Mouse (Mus musculus) G1E (cell line): ENCODE data around the gene Gcnt2.

Experiments used
- CTCF ChIP-seq: IDR thresholded peaks from 2 replicates; pipeline ENCODE4 v1.5.1; 2012; ENCODE audit warnings: low read depth, low read length, inconsistent platforms, mixed read lengths
- GATA1 ChIP-seq: IDR thresholded peaks from 2 replicates; pipeline ENCODE4 v1.6.1; 2012; ENCODE audit warnings: borderline replicate concordance, low read length, inconsistent platforms, mixed read lengths
- POLR2AphosphoS5 ChIP-seq: IDR thresholded peaks from 2 replicates; pipeline ENCODE4 v1.6.1; 2012; ENCODE audit warnings: low read depth, low read length, inconsistent platforms; ENCODE audit not compliant: insufficient replicate concordance
- TAL1 ChIP-seq: conservative IDR thresholded peaks from 2 replicates; pipeline ENCODE4 v1.6.1; 2012; ENCODE audit warnings: low read depth, low read length, inconsistent platforms, mixed read lengths

DNA sequence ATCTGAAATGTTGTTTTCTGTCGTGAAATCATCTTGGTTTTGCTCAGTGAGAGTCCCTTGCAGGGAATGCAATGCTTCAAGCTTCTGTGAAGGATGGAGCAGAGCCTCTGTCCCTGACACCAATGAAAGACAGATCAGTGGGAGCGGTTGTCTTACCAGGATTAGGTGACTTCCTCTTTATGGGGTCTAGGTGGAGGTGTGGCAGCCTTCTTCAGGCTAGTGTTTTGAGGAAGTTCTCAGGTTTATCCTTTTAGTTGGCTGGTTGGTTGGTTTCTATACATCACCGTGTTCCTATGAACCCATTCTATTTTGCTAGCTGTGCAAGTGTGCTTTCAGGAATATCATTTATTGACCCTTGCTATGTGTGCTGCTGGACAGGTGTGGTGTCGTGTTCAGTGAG, 18.0 kb downstream of the Gcnt2 start:
- TF ChIP-seq CTCF (no peak), GATA1 (no peak), POLR2AphosphoS5 (no peak), TAL1 (no peak)
